Mouse (Mus musculus): Measurements from ENCODE around the gene Gdf11.

Gdf11 gene

DNA sequence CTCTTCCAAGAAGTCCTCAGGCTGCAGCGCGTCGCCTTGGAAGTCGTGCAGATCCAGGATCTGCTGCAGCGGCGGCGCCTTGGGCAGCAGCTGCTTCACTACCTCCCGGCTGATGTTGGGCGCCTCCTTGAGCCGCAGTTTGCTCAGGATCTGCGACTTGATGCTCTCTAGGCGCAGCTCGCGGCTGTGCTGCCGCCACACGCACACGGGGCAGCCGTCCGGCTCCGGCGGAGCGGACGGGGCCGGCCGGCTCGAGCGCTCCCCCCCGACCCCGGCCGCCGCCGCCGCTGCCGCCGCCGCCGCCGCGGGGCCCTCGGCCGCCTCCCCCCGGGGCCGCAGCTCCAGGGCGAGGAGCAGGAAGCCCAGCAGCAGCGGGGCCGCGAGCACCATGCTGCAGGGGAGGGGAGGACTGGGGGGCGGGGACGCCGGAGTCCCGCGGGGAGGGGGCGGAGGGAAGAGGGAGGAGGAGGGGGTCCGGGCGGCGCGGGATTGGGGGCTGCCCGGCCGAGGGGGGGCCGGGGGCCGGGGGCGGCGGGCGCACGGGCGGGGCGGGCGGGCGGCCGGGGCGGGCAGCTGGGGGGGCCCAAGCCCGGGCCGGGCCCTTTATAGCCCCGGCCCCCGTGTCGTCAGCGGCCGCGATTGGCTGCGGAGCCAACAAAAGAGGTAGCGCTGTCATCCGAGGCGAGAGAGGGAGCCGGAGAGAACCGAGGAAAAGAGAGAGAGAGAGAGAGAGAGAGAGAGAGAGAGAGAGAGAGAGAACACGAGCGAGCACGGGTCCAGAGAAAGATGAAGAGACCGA lies at the start of gene Gdf11:
Gene Gdf11, minus strand, starts transcription at position 423 of the 799 bp plus-strand sequence.
- DNase-seq (ENCODE audit: low spot score in 2 of 2) = peak; percentile 23 to 40

DNA sequence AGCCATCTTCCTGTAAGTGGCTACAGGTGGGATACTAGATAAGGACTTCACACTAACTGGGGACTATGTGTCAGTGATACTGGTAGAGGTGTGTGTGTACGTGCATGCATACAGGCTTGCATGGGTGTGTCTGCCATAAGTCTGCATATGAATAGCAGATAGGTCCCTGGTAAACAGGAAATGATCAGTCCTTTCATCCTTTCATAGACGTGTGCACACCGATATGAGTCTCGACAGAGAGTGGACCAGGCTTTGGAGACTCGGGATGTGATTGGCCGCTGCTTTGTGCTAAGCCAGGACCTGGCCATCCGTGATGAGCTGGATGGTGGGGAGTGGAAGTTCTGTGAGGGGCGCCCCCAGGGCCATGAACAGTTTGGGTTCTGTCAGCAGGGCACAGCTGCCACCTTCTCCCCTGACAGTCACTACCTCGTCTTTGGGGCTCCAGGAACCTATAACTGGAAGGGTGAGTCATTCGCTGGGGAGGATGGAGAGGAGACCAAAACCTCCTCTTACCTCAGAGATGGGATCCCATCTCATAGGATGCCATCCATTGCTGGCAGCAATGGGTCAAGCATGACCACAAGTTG lies 49.0 kb upstream of the Gdf11 start:
- DNase-seq (ENCODE audit: low spot score in 2 of 2) = no peak

DNA sequence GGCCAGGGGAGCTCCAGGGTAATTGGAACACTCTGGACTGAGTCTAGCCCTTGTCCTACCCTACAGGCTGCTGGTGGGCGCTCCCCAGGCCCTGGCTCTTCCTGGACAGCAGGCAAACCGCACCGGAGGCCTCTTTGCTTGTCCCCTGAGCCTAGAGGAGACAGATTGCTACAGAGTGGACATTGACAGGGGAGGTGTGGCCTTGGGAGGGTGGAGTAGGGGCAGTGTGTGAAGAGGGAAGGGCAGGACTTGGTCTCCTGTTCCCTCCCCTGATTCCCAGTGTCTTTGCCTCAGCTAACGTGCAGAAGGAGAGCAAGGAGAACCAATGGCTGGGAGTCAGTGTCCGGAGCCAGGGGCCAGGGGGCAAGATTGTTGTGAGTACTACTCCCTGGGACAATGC lies 47.5 kb upstream of the Gdf11 start:
- DNase-seq (ENCODE audit: low spot score in 2 of 2) = peak in 1 of 2 experiments; percentile 29

DNA sequence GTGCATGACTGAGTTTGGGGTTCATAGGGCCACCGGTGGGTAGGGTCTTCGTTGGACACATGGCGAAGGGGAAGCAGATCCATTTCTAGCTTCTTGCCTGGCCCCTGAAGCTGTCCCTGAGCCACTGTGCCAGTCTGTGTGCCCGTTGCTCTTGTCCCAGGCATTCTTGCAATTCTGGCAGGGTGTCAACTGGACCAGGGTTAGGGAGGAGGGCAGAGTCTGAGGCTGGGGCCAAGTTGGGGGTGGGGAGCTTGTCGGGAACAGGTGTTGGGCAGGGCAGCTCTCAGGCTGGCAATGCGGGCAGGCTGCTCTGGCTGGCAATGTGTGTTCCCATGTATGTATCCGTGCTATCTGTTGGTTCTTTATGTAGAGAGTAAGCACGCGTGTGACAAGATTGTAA lies 46.9 kb upstream of the Gdf11 start:
- DNase-seq (ENCODE audit: low spot score in 2 of 2) = peak; percentile 79 to 85

DNA sequence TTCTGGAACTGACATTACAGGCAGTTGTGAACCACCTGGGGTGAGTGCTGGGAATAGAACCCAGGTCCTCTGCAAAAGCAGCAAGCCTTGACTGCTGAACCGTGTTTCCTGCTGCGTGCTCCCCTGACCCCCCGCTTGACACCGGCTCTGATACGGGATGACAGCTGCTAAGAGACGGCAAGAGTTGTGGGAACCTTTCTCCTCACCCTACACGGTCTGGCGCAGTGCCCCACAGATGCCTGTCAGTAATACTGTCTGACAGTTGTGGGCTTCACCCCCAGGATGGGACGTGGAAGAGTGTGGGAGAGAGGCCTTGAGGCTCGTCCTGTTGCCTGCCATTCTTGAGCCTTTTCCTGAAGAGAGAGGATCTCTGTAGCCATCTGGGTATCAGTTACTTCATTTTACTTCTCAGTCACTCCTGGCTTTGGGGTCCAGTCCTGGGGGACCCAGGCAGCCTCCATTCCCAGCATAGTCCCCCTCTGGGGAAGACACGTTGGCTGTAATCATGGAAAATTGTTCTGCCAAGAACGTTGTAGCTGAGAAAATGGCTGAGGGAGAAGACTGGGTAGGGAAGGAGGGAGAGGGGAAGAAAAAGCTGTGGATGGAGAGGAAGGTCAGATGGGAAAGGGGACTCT lies 46.4 kb upstream of the Gdf11 start:
- peak in 1 of 2 experiments; percentile 48 for DNase-seq (ENCODE audit: low spot score in 2 of 2)

DNA sequence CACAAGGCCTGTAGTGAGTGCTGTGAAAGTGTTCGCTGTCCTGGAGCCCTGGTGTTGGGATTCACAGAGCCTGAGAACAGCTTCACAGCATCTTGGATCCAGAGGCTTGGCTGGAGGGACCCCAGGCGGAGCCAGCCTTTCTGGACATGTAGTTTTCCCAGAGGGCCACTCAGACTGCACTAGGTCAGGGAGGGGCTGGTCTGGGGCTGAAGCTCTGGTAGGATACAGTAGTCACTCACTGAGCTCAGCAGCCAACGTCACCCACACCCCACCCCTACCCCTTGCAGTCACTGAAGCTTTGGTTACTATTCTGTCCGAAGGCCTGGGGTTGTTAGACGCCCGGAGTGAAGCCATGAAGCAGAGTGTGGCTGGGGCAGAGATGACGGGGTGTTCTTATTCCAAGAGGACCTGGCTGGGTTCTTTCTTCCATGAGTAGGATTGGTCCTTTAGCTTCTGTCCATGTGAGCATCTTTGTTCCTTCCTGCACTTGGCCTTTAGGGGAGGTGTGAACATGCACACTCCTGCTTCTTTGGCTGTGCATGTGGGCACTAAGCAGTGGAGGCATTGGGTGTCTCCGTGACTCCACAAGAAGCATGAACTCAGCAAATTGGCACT lies 44.4 kb upstream of the Gdf11 start:
- peak; percentile 53 to 68 for DNase-seq (ENCODE audit: low spot score in 2 of 2)

DNA sequence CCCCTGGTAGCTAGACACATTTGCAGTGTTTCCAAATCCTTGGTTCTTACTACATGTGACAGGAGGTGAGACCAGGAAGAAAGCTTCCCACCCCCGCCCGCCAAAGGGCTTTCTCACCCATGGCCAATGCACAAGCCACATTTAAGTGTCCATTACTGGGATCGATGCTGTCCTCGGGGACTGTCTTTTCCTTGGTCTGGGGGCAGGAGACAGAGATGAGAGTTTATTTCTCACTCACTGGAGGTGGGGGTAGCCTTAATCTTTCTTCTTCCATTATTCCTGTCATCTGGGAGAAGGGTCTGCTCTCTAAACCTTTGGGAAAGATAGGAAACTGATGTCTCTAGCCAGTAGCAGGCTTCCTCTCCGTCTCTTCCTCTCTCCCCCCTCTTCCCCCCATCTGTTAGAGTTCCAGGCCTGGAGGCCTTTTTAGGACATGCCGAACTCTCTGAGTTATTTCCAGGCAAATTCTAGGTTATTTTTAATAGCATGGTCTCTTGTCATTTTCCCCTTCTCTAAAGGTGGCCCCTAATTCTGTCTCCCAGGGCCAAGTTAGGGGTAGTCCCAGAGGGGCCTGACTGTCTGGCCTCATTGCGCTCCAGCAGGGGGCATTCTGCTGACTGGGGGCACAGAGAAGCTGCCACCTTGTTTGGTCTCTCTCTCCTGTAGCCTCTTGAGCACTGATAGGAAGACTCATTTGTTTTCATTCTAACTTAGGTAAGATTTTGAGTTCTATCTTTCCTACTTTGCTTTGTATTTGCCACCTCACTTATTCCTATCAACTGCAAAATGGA lies 43.7 kb upstream of the Gdf11 start:
- peak in 1 of 2 experiments; percentile 34 for DNase-seq (ENCODE audit: low spot score in 2 of 2)

DNA sequence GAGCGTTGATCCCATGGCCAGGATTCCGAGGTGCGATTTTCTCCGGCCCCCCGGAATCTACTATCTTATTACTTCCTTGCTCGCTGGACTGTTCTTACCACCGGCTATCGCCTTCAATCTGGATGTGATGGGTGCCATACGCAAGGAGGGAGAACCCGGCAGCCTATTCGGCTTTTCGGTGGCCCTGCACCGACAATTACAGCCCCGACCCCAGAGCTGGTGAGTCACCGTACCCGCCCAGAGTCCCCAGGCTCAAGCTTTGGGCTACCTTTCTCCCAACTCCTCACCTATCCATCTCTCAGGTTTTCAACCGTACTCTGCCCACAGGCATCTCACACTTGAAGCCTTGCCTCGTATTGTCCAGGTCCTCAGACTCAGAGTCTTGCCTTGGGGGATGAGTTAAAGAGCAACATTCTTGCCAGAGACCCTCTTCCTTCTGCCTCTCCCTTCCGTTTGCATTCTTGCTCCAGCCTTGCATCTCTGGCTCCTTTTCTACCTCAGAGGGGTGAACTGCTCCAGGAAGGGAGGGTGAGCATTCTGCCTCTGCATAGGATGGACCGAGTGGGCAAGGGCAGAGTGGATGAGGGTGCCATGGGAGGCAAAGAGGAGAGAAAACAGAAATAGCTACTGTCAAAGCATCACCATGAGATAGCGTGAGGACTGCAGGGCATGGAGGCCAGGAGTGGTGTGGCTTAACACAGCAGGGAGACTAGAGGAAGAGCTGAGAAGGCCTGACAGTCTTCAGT lies 42.6 kb upstream of the Gdf11 start:
- DNase-seq (ENCODE audit: low spot score in 2 of 2) = no peak

DNA sequence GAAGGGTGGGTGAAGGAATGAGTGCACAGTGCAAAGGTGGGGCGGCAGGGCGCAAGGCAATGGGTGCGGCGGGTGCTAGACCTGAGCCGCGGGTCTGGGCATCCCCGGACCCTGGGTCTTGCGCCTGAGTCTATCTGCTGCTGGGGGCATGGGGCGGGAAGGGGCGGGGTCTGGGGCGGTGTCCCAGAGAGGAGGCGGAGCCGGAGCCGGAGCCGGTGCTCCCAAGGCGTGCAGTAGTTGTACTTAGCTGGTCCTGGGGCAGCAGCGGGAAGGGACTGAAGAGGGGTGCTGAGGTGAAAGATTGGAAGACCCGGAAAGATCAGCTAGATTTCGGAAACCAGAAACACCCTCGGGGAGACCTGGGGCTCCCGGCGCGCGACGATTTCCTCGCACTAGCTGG lies 42.1 kb upstream of the Gdf11 start, which contains the start of gene Itga7:
Gene Itga7, plus strand, starts transcription at position 245 of the 400 bp plus-strand sequence.
- DNase-seq (ENCODE audit: low spot score in 2 of 2) = peak in 1 of 2 experiments; percentile 38

DNA sequence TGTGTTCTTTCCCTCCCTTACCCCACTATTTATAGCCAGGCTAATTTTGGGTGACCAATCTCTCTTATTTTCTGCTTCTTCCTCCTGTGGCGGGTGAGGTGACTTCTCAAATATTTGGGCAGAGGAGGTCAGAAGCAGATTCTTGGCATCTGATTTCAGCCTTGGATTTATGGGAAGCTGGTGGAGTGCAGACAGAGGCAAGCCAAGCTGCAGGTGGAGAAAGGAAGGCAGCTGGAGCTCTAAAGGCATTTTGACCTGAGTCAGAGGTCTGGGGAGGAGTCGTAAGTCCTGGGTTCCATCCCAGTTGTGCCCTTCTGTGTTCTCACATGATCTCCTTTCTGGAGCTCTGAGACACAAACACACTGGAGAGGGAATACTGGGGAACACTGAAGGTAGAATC lies 39.9 kb upstream of the Gdf11 start:
- DNase-seq (ENCODE audit: low spot score in 2 of 2) = peak in 1 of 2 experiments; percentile 55

DNA sequence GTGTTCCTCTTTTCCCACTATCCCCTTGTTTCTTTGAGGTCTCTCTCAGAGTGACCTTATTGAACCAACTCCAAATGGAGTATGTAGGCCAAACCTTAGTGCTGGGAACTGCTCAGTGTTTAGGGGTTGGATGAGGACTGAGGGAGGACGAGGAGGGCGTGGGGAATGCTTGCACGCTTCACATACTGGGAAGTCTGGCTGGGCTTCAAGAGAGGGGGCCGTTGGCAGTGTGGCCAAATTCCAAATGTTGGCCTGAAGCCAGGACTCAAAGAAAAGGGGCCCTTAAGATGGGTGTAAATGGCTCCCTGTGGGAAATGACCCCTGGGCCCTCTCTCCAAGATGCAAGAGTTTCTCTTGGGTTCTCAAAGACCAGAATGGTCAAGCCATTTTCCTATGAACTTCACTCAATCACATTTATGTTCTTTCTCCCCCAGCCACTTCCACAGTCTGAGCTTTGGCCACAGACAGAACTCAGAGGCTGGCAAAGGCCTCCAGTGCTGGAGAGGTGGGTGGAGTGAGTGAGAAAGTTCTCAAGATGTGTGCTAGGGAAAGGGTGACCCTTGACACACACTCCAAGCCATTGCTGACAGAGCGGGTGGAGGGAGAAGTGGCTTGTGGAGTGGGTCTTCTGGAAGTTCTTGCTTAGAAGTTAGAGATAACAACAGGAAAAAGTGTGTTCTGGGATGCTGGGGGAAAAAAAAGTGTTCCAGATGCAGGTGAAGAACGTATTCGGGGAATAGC lies 38.3 kb upstream of the Gdf11 start:
- no peak for DNase-seq (ENCODE audit: low spot score in 2 of 2)

DNA sequence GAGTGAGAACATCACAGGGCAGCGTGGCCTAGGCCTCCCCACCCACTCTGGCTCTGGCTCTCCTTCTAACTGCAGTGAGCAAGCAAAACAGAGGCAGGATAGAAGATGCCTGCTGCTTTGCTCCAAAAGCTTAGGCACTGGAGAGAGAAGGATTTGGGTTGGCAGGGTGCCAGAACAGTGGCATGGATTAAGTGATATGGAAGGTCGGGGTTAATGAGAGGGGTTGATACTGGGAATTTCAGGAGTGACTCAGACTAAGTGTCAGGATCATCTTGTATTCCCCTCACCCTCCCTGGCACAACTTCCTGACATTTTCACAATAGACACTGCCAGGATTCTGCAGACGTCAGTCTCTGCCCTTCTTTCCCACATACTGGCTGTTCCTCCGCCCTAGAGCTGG lies 36.8 kb upstream of the Gdf11 start:
- DNase-seq (ENCODE audit: low spot score in 2 of 2) = no peak

DNA sequence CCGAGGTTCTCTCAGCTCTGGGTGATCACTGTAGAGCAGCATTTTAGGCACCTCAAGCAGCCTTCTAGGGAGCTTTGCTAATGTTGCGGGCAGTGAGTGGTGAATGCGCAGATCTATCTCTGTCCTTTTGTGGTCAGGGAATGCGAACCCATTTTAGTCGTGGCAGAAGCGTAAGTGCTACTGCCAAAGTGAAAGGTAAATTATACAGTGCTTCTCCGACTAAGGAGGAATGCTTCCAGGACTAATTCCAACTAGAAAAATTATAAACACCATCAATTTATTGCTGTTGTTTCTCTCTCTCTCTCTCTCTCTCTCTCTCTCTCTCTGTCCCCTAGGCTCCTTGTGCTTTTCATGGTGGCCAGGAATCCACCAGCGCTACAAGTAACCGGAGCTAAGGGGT lies 32.4 kb upstream of the Gdf11 start, which contains the start of gene Bloc1s1:
Gene Bloc1s1, minus strand, starts transcription at position 101 of the 400 bp plus-strand sequence.
- DNase-seq (ENCODE audit: low spot score in 2 of 2) = no peak

DNA sequence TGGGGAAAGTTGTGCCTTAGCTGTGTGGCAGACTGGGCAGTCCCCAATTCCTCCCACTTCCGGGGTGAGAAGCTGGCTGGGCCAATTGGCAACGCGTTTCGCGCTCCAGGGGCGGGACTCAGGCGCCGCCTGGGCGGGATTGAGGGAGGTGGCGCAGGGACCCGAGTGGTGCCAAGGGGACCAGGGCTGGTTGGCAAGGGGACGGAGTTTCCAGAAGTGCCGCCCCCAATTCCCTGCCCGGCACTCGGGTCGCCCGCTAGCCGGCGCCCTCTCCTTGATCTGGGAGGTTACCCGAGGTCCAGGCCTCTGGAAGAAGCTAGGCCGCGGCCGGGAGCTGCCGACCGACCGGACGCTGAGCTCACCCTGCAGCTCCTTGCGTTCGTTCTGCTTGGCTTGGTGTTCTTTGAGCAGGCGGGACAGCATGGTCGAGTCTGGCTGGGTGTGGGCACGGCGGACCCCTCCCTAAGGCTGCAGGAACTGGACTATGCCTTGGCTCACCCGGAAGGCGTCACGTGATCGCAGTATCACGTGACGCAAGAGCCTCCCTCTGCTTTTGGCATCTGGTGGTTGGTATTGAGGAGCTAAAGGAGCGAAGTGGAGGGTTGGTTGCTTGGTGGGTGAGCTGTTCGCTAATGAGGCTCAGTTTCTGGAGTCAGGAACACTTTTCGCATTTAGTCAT lies 31.6 kb upstream of the Gdf11 start:
- peak; percentile 96 for DNase-seq (ENCODE audit: low spot score in 2 of 2)

DNA sequence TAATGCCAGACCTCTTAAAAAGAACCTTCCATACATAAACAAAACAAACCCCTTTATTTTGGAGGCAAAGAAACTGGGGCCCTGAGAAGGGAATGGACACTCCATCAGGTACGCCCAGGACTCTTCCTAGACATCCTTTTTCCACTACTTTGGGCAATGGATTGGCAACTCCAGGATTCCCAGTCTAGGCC lies 31.2 kb upstream of the Gdf11 start, which contains the start of gene Rdh5:
Gene Rdh5, minus strand, starts transcription at position 67 of the 191 bp plus-strand sequence.
- DNase-seq (ENCODE audit: low spot score in 2 of 2) = no peak

DNA sequence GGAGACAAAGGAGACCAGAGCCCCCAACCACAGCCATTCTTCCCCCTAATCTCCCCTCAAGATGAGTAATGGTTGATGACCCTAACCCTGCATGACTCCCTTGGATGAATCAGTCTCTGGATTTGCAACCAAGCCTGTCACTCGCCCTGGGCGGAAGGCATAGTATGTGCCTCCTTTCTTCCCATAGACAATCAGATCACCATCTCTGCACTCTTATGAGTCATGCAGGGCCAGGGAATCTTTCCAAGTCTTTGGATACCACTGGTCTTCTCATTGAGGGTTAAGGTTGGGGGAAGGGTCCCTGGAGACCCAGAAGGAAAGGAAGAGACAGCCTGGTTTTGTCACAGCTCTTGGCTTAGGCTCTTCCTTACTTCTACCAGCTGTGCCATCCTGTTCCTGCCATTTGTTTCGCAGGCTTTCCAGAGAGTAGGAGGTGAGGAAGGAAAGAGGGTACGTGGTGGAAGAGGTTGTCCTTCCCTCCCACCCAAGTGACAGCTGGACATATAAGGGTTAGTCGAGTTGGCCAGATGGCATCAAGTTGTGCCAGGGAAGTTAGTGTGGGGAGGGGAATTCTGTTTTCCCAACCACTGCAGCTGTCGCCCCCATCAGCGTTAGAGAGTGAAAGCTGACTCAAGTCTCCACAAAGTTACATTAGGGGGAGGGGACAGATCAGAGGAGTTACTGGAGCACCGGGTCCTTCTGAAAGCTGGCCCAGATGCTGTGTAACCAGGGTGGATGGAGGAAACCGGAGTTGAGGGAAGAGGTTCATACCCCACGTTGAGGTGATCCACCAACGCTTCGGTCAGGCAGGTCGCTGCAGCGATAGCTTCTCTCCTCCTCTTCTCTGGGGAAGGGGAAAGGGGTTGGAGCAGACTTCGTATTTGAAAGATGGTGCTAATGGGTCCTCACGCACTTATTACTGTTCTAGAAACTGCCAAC lies 30.6 kb upstream of the Gdf11 start:
- no peak for DNase-seq (ENCODE audit: low spot score in 2 of 2)

DNA sequence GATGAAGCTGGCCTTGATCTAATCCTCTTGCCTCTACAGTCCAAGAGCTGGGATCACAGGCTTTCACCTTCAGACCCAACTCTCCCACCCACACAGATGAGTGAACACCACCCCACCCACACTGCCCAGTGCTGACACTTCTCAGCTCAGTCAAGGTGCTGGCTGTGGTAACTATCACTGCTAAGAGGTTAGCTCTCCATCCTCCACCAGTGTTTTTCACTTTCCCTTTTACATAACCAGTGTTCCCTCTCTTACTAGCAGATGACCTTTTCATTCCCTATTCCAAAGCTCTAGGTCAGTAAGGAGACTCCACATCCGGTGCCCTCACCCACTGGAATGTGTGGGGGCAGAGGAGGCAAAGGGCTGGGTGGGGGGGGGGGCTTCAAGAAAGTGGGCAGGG lies 29.7 kb upstream of the Gdf11 start:
- no peak for DNase-seq (ENCODE audit: low spot score in 2 of 2)

DNA sequence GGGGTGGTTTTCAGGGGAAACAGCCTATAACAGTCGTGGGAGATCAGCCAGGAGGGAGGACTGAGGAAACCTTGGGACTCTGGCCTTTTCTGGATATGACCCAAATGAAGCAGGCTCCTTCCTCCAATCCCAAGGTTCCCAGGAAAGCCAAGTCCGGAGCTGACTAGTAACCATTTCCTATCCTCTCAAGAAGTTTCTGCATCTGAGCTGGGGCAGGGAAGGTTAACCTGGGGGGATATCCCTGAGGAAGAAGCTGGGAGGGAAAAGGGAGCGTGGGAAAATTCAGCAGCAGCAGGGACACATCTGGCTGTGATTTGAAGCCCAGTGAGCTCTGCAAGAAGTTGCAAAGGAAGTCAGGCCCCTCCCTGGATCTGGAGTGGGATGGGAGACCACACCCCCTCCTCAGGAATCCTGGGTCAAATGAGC lies 29.2 kb upstream of the Gdf11 start:
- DNase-seq (ENCODE audit: low spot score in 2 of 2) = peak; percentile 56 to 74

DNA sequence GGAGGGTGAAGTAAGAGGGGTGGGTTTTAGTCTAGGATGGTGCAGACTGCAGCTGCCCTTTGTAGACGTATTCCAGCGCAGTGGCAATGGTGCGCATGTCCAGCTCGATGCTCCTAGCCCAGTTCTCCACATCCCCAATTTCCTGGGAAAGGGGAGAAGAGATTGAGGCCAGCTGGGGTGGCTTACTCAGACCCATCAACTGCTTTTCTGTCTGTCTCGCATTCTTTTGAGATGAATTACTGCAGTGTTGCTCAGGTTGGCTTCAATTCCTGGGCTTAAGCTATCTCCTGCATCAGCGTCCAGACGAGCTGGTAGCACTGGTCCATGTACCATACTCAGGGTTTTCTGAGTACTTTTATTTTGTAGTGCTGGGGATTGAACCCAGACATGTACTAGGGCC lies 28.4 kb upstream of the Gdf11 start:
- no peak for DNase-seq (ENCODE audit: low spot score in 2 of 2)
